Mouse (Mus musculus): ENCODE data around the gene Olfm1.

Olfm1 gene

DNA sequence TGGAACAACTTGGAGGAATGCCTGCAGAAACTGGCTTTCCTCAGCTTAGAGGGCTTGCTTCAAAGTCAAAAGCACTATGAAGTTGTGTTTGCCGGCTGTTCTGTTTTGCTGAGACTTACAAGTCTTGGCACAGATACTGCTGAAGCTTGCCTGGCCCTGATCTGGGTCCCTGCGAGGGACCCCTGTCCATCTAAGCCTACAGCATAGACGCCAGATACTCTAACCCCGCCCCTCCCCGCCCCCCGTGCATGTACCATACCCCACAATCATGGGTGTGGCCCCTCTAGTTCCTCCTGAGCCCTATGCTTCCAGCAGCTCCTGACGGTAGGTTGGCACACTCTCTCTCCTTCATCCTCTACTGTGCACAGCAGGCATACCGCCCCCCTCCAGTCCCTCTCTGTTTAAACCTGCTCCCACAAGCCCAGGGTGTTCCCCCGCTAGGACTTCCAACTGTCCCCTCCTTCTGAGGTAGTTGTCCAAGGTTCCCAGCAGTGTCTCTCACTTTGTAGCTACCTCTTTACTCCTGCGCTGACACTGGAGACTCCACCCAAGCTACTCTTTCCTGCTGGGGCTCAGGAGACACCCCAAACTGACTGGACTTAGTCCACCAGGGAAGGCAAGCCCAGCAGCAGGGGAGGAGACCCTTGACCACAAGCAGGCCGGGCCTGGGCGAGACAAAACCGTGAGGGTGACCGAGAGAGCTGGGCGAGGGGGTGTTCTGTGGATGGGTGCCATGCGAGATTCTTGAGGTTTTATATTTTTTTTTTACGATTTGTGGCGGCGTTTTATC, 12.1 kb downstream of the Olfm1 start:
- peak in 1 of 2 experiments; percentile 10 for DNase-seq

DNA sequence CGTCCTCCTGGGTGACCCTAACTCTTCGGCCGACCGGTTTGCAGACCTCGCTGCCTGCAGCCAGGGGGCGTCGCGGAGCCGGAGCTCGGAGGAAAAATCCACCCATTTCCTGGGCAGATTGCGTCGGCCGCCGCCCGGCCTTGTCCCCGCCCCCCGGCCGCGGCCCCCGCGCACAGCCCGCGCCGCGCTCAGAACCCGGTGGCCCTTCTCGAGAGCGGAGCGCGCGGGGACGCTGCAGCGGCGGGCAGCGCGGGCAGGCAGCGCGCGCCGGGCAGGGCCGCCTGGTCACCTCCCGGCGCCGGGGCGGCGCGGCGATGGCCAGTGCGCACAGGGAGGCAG, 12.6 kb downstream of the Olfm1 start:
- DNase-seq = peak; percentile 74 to 92

- peak in 1 of 2 experiments; percentile 42 for DNase-seq
These were observed 13.2 kb downstream of the Olfm1 start for GRCm38 (mm10) chr2:28205870-28206421.

- DNase-seq = no peak
These were observed 13.7 kb downstream of the Olfm1 start for GRCm38 (mm10) chr2:28206472-28206871.

DNA sequence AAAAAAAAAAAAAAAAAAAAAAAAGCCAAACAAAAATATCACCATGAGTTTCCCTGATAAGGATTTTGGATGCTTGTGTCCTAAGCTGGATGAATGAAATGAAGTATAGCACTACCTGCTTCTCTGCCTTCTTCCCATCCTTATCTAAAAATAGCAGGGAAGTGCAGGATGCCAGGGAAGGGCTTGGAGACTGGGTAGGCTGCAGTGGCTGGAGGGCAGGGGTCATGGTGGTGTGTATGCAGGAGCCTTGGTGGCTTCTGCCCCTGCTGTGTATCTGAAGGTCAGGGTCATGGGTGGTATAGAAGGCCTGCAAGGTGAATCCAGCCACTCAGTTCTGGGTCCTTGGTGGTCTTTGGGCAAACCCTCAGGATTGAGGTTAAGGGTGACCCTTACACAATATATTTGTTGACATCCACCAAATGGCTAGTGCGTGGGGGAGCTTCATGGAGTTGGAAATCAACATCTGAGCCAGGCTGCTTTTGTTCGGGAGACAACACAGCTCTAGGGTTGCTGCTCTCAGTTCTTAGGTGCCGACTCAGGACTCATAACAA, 14.5 kb downstream of the Olfm1 start:
- no peak for DNase-seq

GRCm38 (mm10) chr2:28208130-28208745, 15.4 kb downstream of the Olfm1 start:
- DNase-seq = no peak

DNA sequence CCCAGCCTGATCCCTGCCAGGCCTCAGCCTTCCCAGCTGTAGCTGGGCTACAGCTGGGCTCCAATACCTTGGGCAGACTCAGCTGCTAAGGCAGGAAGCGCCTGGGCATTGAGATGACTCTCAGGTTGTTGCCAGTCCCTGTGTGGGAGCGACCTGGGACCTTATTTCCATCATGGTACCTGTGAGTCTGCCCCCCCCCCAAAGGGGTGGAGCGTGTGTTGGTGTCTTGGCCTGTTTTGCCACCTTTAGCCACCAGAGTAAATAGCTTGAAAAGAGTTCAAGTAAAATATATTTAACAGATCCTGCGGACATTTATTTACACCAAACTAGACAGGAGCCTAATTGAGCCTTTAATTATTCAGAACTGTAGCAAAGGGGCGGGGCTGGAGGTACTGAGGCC, 16.4 kb downstream of the Olfm1 start:
- DNase-seq = no peak

GRCm38 (mm10) chr2:28209653-28210052, 16.9 kb downstream of the Olfm1 start:
- no peak for DNase-seq

- DNase-seq = no peak
These were observed 17.5 kb downstream of the Olfm1 start for GRCm38 (mm10) chr2:28210273-28210672.

DNA sequence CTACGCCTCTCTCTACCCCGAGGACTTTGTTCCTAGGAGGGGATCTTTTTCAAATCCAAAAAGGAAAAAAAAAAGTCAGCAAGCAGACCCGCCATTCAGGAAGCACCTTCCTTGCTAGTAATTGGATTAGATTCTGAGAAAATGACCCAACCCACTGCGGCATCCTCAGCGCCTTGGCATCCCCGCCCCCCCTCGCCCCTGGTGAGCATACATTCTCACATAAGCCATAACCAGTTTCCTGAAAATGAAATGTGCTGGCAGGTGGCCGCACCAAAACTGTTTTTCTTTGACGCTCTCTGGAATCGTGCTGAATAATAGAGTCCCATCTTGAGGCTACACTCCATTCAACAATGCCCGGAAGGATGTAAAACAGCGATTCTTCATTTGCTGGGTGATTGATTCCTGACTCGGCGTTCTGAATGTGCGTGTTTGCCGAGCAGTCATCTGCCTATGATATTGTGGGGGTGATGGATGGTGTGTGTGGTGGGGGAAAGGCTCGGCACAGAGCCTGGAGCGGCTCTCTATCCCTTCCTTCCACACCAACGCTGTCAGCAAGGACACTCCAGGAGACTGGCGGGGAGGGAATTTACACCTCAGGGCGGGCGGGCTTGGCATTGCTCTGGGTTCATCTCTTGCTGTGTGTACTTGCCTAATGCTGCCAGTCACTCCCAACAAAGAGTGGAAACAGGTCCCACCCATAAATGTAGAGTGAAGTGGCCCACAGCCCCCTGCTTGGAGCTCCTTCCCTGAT, 18.9 kb downstream of the Olfm1 start:
- DNase-seq = peak; percentile 14 to 23

GRCm38 (mm10) chr2:28212911-28213310, 20.1 kb downstream of the Olfm1 start:
- no peak for DNase-seq

- DNase-seq = no peak
These were observed 23.5 kb downstream of the Olfm1 start for GRCm38 (mm10) chr2:28216211-28216775.

DNA sequence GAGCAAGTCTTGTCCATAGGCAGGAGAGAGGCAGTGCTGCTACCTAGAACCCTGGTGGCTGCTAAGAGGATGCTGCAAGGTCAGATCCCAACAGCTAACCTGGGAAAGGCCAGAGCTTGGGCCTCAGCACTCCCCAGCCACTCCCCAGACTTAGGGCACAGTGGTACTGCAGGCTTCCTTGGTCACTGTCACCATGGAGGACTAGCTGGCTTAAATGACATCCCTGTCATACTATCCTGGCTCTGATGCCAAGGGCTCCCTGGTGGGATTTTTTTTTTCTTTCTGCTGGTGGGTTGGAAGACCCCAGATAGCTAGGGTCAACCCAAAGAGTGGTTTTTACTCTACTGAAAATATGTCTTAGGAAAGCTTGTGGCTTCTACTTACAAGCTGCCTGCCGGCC, 25.0 kb downstream of the Olfm1 start:
- no peak for DNase-seq

- no peak for DNase-seq
These were observed 26.0 kb downstream of the Olfm1 start for GRCm38 (mm10) chr2:28218651-28219356.

DNA sequence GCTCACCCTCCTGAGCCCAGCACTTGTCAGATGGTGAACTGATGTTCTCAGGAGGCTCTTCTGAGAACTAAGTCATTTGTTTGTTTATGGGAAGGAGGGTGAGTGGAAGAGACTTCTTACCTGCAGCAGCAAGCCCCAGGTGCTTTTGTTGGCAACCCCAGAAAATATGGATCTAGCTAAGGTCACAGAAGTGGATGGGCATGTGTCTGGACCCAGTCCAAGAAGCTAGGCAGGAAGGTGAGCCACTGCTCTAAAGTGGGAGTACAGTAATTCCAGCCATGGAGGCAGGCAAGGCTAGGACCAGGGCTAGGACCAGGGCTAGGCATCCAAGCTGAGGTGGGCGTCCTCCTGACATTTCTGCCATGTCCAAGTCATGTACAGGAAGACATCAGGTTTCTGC, 26.8 kb downstream of the Olfm1 start:
- DNase-seq = no peak

DNA sequence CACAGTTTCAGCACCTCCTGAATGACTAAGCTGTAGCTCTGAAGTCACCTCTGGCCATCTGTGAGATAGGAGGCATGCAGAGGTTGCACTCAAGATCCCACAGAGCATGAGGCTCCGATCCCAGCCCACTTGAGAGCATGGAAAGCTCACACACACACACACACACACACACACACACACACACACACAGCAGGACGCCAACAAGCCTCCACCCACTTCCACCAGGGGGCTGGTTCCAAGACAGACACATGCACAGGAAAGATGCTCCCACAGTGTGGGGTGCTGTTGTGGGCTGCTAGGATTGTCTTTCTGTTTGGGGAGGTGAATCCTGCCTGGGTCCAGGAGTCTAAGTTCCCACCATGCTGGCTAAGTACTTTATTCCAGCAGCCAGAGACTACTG, 29.0 kb downstream of the Olfm1 start:
- no peak for DNase-seq

- DNase-seq = no peak
These were observed 32.0 kb downstream of the Olfm1 start for GRCm38 (mm10) chr2:28224819-28225218.

DNA sequence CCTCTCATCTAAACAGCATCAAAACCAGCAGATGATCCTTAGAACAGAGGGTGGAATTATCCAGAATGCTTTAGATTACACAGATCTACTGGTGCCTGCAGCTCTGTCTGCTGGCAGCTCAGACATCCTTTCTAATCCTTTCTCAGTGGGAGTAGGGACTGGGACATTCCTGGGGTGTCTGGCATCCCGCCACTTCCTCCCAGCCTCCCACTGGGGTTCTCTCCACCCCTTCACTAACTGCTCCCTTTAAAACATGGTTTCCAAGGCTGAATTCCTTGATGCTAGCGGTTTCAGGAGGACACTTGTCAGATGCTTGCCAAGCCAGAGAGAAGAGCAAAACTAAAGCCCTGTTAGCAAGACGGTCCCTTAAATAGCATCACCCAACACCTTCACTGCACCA, 33.1 kb downstream of the Olfm1 start:
- DNase-seq = peak in 1 of 2 experiments; percentile 32

DNA sequence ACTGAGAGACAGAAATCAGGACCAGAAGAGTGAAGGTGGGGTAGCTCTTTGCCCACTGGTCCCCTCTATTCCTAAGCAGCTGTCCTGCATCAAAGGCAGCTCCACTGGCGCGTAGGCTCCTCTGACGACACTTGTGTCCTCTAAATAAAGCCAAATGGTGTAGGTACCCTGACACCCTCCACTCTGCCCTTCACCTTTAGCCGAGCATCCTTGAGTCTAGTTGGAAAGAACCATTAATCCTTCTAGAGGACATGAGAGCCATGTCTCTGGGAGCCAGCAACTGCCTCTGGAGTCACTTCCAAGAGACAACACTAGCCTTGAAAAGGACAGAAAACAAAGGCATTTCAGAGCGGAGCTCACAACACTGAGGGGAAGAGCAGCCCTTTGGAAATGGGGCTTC, 34.2 kb downstream of the Olfm1 start:
- DNase-seq = no peak

GRCm38 (mm10) chr2:28227589-28228191, 34.9 kb downstream of the Olfm1 start:
- no peak for DNase-seq

- no peak for DNase-seq
These were observed 35.6 kb downstream of the Olfm1 start for GRCm38 (mm10) chr2:28228364-28228763.

DNA sequence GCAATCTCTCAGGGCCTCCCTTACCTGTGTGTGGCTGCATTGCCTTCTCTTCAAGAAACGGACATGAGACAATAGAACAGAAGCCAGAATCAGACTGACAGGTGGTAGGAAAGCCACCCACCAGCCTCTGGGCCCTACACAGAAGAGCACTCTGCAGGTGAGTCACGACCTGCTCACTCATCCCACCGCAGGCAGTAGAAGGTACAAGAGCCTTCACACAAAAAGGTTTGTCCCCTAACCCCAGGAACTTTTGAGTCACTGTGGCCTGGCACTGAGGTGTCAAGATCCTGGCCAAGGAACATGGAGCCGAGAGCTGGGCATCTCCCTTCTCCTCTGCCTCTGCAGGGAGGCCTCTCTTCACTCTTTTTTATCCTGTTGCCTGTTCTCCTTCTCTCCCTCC, 42.3 kb downstream of the Olfm1 start:
- DNase-seq = no peak
